Mouse (Mus musculus) thymus, adult 2 months (tissue): ENCODE measurements around the gene Cyba. TPM values are rescaled to one million over a fixed set of nuclear protein-coding genes. Genes with fewer than 3 reads are reported as not detected.
A peak's percentile ranks its signal among the peaks of the same experiment; 100 is the strongest.

Experiments
- DNase-seq: peaks from one replicate; pipeline ENCODE4 v3.0.0; 2021
- H3K27ac ChIP-seq: fragments of 200-500 bp; 2 replicates; pipeline ENCODE4 v1.5.1; 2012; ENCODE audit warnings: low read length, control low read depth; ENCODE audit not compliant: control insufficient read depth, insufficient read depth
- H3K27me3 ChIP-seq: fragments of 200-500 bp; 2 replicates; pipeline ENCODE4 v1.6.1; 2012; ENCODE audit warnings: mild to moderate bottlenecking, low read length, moderate library complexity, mixed read lengths; ENCODE audit not compliant: control insufficient read depth, insufficient read depth
- H3K36me3 ChIP-seq: fragments of 200-500 bp; 2 replicates; pipeline ENCODE4 v1.6.1; 2012; ENCODE audit warnings: mild to moderate bottlenecking, low read length, moderate library complexity; ENCODE audit not compliant: control insufficient read depth, insufficient read depth
- H3K4me1 ChIP-seq: fragments of 200-500 bp; replicated peaks from 2 replicates; pipeline ENCODE4 v1.6.1; 2012; ENCODE audit warnings: low read length; ENCODE audit not compliant: control insufficient read depth, insufficient read depth
- H3K4me3 ChIP-seq: fragments of 200-500 bp; 2 replicates; pipeline ENCODE4 v1.5.1; 2012; ENCODE audit warnings: mild to moderate bottlenecking, low read length, control low read depth, moderate library complexity; ENCODE audit not compliant: control insufficient read depth, insufficient read depth
- CTCF ChIP-seq: fragments of 200-500 bp; IDR thresholded peaks from 2 replicates; pipeline ENCODE4 v1.5.1; 2012; ENCODE audit warnings: mild to moderate bottlenecking, control low read depth, low read length, moderate library complexity, borderline replicate concordance; ENCODE audit not compliant: control insufficient read depth, poor library complexity, insufficient read depth; ENCODE audit errors: extremely low read depth
- POLR2A ChIP-seq: fragments of 200-500 bp; IDR thresholded peaks from 2 replicates; pipeline ENCODE4 v1.6.1; 2012; ENCODE audit warnings: mild to moderate bottlenecking, low read length, control low read depth, moderate library complexity; ENCODE audit not compliant: control insufficient read depth, poor library complexity, insufficient read depth; ENCODE audit errors: extremely low read depth
- WGBS: fragments of 180-500 bp; shearing (Covaris S2); methylation state at CpG from one replicate; pipeline ENCODE4 v1.1.7; 2018; 5-methylcytosine and 5-hydroxymethylcytosine counted together
- polyA plus RNA-seq: library from polyadenylated mRNA; depleted of rRNA; stranded (reverse); fragments of >200 nt; gene quantifications from 2 replicates; pipeline ENCODE4 v1.2.3, GENCODE M21; 2012; rRNA removed

The Cyba gene
- polyA plus RNA-seq, 1 experiment = 705 TPM

- no peaks in the 10 kb centered on the region for H3K27me3 ChIP-seq
- H3K27ac ChIP-seq = no peak overlapping the region
- no peak overlapping the region for H3K4me3 ChIP-seq
- DNase-seq = peak; percentile 7
- WGBS = 94% methylated on average over 3 of the region's 3 CpGs
- no peaks in the 10 kb centered on the region for H3K4me1 ChIP-seq
- peaks cover 46% of the 10 kb centered on the region for H3K36me3 ChIP-seq
- TF ChIP-seq CTCF (no peak), POLR2A (no peak)
These were observed 43.4 kb downstream of the Cyba start for GRCm38 (mm10) chr8:122389357-122389756.

GRCm38 (mm10) chr8:122383039-122383438 is 49.7 kb downstream of the Cyba start:
- no peaks in the 10 kb centered on the region for H3K27me3 ChIP-seq
- 93% methylated on average over 4 of the region's 4 CpGs for WGBS
- no peak for DNase-seq
- TF ChIP-seq POLR2A = no peak
- no peak for TF ChIP-seq CTCF
- peaks cover 34% of the 10 kb centered on the region for H3K36me3 ChIP-seq
- H3K4me3 ChIP-seq = no peak overlapping the region
- H3K27ac ChIP-seq = no peak overlapping the region
- no peaks in the 10 kb centered on the region for H3K4me1 ChIP-seq

- peak within 1 kb of the TSS; percentile 87 for H3K4me3 ChIP-seq
- no peak within 1 kb of the TSS; the same call in 1 of the 2 replicates for H3K27ac ChIP-seq
- H3K4me1 ChIP-seq = peaks cover 8% of the 10 kb centered on the region; the same call in 1 of the 2 replicates
- TF ChIP-seq CTCF = peak; percentile 51; the same call in 1 of the 2 replicates
- TF ChIP-seq POLR2A = peak; percentile 68
- H3K36me3 ChIP-seq = no peaks in the 10 kb centered on the region; the same call in 1 of the 2 replicates
- WGBS = under 1% methylated on average over 105 of the region's 107 CpGs
- no peaks in the 10 kb centered on the region for H3K27me3 ChIP-seq
- peak; percentile 99 for DNase-seq
These were observed 56.1 kb downstream of the Cyba start, which contains the start of gene Zc3h18 for GRCm38 (mm10) chr8:122376365-122377231. Gene Zc3h18 (plus strand): TSS chr8:122376609.

GRCm38 (mm10) chr8:122375751-122376364 is 56.9 kb downstream of the Cyba start:
- no peak for TF ChIP-seq CTCF
- no peak for TF ChIP-seq POLR2A
- peaks cover 8% of the 10 kb centered on the region; the same call in 1 of the 2 replicates for H3K4me1 ChIP-seq
- DNase-seq = no peak
- no peaks in the 10 kb centered on the region for H3K27me3 ChIP-seq
- no peak overlapping the region for H3K27ac ChIP-seq
- WGBS = 25% methylated on average over 13 of the region's 13 CpGs
- peak overlapping the region; percentile 40 for H3K4me3 ChIP-seq
- no peaks in the 10 kb centered on the region; the same call in 1 of the 2 replicates for H3K36me3 ChIP-seq

GRCm38 (mm10) chr8:122375320-122375719 is 57.4 kb downstream of the Cyba start:
- Histone ChIP-seq H3K27ac (no peak overlapping the region), H3K4me1 (peaks cover 8% of the 10 kb centered on the region; the same call in 1 of the 2 replicates)

More at GRCm38 (mm10) chr8:122375320-122375719, 57.4 kb downstream of the Cyba start:
- Histone ChIP-seq H3K27me3 (no peaks in the 10 kb centered on the region), H3K4me3 (no peak overlapping the region), H3K36me3 (no peaks in the 10 kb centered on the region; the same call in 1 of the 2 replicates)
- TF ChIP-seq CTCF = no peak
- no peak for TF ChIP-seq POLR2A
- DNase-seq = no peak
- 96% methylated on average over 7 of the region's 7 CpGs for whole genome bisulfite sequencing

Other genes starting within 250 kb of the Cyba start
- gene Zfpm1, start 150.8 kb downstream of the Cyba start, polyA plus RNA-seq = 100 and 134 TPM in 2 replicates
- 0.35 and 0.51 TPM in 2 replicates for gene Trhr2, start 72.2 kb downstream of the Cyba start, polyA plus RNA-seq
- gene Zc3h18, start 56.3 kb downstream of the Cyba start, polyA plus RNA-seq = 66.3 and 69.8 TPM in 2 replicates
- 0.47 and 1.4 TPM in 2 replicates for gene Il17c, start 10.9 kb downstream of the Cyba start, polyA plus RNA-seq
- gene Mvd, start 10.5 kb upstream of the Cyba start, polyA plus RNA-seq = 25.0 and 26.2 TPM in 2 replicates
- 47.1 and 51.1 TPM in 2 replicates for gene Snai3, start 27.8 kb upstream of the Cyba start, polyA plus RNA-seq
- 273 and 296 TPM in 2 replicates for gene Rnf166, start 43.1 kb upstream of the Cyba start, polyA plus RNA-seq
- 118 and 136 TPM in 2 replicates for gene Ctu2, start 43.2 kb upstream of the Cyba start, polyA plus RNA-seq
- 93.6 and 106 TPM in 2 replicates for gene Piezo1, start 118.4 kb upstream of the Cyba start, polyA plus RNA-seq
- gene Cdt1, start 135.1 kb upstream of the Cyba start, polyA plus RNA-seq = 136 and 210 TPM in 2 replicates
- 119 and 136 TPM in 2 replicates for gene Aprt, start 144.0 kb upstream of the Cyba start, polyA plus RNA-seq
- 15.6 and 19.2 TPM in 2 replicates for gene Galns, start 178.5 kb upstream of the Cyba start, polyA plus RNA-seq
- gene Trappc2l, start 178.7 kb upstream of the Cyba start, polyA plus RNA-seq = 104 and 133 TPM in 2 replicates
- 0.20 and 0.42 TPM in 2 replicates for gene Pabpn1l, start 189.8 kb upstream of the Cyba start, polyA plus RNA-seq